Mouse (Mus musculus): ENCODE results near the gene Olfr215. TPM values are rescaled to one million over a fixed set of nuclear protein-coding genes. Genes with fewer than 3 reads are reported as not detected.
"Not testable (repeated sequence)": the region's sequence is repeated elsewhere in the genome, so short reads cannot be mapped to it uniquely, and the experiment has no call there.

Gene Olfr215
- not detected for total RNA-seq (2022)

DNA sequence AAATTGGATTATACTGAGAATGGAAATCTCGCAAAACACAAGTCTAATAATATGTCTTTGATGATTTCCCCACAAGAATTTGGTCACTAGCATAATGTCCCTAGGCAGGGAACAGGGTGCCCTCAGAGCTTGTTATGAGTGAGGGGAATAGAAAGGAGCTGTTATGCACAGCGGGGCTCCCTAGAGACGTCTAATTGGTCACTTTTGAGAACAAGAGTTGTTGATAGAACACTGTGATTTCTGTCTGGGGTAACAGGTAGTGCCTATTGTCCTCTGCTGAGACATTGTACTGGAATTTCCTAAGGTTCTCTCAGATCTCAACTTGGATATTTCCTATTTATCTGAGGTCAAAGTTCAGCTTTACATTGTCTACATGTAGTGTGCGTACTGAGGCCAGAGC, at the start of gene Olfr215:
TSS of gene Olfr215 (minus strand) at position 101 of the 400 bp plus-strand sequence.
- DNase-seq (ENCODE audit: low spot score in 2 of 2), result no peak

DNA sequence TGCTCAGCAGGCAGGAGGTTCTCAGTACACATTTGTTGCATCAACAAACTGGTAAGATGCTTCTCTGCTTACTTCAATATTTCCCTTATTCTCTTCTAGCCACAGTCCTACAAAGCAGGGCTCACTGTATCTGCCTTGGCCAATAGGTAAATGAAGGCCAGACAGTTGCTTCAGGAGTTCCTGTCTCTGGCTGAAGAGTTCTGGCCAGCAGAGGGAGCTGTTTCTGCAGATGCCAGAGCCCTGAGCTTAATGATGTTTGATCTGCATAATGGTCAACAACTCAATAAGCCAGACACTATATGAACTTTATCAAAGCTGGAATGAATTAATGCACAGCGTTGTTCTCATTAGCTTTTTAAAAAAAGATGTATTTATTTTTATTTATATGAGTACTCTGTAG, 48.1 kb upstream of the Olfr215 start:
- DNase-seq (ENCODE audit: low spot score in 2 of 2), result peak; percentile 35 to 42

DNA sequence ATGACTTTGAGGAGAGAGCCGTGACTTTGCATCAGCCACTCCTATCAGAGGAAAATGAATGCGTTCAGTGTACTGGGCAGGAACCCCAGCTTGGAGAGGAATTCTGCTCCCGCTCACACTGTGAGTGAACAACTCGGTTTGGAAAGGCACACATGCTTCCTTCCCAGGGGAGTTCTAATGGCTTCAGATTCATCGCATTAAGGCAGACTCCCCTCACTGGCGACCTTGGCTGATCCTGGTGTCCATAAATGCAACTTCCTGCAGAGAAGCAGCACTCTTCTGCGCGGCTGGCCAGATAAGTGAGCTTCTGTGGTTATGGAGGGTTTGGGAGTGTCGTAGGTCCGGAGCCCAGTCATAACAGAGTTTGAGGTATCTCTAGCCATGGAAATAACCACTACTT, 45.8 kb upstream of the Olfr215 start:
- DNase-seq (ENCODE audit: low spot score in 2 of 2), result no peak

DNA sequence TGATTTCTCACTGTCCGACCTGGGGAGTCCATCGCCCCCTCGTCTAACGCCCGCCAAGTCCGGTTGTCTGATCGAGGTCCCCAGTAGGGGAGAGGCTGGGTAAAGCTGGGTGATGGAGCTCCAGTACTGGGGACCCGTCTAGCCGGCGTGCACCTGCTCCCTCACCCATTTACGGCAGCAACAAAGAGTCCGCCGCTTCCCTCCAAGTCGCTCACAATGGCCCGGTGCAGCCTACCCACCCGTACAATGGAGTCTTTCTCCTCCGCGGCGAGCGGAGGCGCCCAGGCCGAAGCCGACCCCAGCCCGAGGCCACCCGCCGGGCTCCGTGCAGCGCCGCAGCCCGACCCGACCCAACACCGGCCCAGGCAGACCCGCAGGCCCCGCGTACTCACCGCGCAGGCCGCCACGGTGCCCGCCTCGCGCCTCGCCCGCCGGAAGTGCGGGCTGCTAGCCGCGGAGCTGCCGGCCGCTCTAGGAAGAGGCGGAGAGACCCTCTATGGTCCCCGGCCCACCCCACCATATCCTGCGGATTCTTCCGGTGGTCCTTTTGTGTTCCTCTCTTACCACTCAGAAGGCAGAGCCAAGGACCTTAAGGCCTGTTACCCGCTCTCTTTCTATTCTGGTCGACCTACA, 44.7 kb upstream of the Olfr215 start, which contains the start of gene Zfp422:
TSS of gene Zfp422 (minus strand) at position 461 of the 633 bp plus-strand sequence.
- peak in 1 of 2 experiments; percentile 33 for DNase-seq (ENCODE audit: low spot score in 2 of 2)

DNA sequence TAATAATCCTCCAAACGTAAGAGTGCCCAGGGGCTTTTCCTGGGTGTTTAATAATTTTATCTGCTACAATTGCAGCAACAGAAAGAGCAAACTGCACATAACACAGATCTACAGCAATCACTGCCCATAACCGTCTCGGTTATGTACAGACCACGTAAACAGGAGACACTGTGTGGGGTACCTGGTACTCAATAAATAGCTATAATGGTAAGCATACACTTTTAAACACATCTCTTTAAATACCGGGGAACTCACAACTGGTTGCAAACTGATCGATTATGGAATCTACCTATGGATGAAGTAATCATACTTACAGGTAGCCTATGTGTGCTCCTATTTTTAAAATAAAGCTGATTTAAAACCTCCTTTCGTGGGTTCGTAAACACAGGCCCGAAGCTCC, 44.1 kb upstream of the Olfr215 start:
- DNase-seq (ENCODE audit: low spot score in 2 of 2), result no peak

DNA sequence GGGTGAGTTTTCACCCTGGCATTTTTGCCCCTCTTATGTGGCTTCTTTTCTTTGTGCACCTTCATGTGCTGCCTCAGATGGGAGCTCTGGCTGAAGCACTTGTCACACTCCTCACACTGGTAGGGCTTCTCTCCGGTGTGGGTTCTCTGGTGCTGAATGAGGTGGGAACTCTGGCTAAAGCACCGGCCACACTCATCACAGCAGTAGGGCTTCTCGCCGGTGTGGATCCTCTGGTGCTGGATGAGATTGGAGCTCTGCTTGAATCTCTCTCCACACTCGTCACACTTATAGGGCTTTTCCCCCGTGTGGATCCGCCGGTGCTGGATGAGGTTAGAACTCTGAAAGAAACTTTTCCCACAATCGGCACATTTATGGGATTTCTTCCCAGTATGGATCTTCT, 42.4 kb upstream of the Olfr215 start:
- not testable (repeated sequence) for DNase-seq (ENCODE audit: low spot score in 2 of 2)

DNA sequence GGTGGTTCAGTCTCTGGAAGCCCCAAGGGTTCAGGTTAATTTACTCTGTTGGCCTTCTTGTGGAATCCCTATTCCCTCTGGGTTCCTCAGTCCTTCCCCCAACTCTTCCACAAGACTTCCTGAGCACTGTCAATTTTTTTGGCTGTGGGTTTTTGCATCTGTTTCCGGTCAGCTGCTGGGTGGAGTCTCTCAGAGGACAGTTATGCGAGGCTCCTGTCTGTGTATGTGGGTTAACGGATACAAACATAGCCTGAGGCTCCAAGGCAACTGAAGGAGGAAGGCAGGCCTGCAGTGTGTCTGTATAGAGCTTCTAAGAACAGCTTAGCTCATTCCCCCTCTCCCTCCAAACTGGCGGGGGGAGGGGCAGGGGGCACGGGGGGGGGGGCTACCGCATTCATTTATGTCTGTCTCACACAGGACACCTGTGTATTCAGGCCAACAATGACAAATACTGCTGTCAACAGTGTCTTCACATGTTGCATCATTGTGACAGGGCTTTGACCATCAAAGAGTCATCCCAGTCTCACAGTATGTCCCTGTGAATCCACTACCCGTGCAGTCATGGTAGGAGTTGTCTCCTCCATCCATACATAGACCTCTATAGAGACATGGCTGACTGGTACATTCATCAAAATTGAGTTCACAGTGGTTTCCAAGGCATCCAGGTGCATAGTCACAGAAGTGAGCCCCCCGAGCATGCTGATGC, 37.5 kb upstream of the Olfr215 start:
- no peak for DNase-seq (ENCODE audit: low spot score in 2 of 2)

DNA sequence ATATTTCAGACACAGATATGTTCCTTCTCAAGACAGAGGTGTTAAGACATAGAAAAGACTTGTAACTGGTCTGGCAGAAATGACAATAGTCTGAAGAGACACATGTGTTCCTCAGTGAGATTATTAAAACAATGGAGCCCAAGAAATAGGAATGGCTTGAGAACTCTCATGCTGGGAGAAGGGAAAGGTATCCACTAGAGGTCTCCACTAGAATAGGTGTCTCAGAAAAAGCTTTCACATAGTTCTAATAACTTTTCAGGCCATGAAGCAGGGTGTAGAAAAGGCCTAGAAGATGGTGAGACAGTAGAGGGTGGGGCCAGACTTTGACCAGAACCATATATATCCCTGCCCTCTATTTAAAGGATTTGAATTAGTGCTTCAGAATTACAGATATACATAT, 34.1 kb upstream of the Olfr215 start:
- DNase-seq (ENCODE audit: low spot score in 2 of 2), result no peak

DNA sequence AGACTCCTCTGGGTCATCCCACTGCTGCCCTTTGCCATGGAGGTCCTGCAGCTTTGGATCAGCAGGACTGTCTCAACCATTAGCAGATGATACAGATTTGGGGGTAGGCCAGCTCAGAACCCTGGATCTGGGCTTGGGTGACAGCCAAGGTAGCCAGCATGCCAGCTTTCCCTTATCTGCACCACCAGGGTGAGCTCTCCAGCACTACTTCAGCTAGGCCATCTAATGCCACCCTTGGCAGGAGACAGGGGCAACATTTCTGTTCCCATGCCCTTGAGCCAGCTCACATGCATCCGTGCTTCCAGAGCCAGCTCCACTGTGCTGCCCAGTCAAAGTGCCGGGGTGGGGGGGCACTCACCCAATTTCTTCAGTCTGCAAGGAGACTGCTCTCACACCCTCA, 31.7 kb upstream of the Olfr215 start:
- DNase-seq (ENCODE audit: low spot score in 2 of 2), result no peak

DNA sequence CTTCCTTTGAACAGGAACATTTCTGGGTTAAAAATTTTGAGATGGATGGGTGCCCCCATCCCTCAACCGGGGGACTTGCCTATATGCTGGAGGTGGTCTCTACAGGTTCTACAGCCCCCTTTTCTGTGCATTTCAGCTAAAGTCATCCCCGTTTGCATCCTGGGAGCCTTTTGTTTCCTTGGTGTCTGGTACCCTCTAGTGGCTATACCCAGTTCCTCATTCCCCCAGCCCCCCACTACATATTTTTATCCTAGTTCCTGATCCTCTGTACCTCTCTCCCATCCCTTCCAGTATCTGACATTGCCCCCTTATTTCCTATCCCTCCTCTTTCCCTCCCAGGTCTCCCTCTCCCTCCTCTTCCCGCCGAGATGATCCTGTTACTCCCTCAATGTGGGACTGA, 23.2 kb upstream of the Olfr215 start:
- no peak for DNase-seq (ENCODE audit: low spot score in 2 of 2)

DNA sequence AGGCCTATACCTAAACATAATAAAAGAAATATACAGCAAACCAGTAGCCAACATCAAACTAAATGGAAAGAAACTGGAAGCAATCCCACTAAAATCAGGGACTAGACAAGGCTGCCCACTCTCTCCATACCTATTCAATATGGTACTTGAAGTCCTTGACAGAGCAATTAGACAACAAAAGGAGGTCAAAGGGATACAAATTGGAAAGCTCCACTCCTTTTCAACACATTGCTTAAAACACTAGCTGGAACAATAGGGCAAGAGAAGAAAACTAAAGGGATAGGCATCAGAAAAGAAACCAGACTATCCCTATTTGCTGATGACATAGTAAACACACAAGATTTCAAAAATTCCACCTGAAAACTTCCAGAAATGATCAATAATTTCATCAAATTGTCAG, 17.0 kb upstream of the Olfr215 start:
- DNase-seq (ENCODE audit: low spot score in 2 of 2), result not testable (repeated sequence)

DNA sequence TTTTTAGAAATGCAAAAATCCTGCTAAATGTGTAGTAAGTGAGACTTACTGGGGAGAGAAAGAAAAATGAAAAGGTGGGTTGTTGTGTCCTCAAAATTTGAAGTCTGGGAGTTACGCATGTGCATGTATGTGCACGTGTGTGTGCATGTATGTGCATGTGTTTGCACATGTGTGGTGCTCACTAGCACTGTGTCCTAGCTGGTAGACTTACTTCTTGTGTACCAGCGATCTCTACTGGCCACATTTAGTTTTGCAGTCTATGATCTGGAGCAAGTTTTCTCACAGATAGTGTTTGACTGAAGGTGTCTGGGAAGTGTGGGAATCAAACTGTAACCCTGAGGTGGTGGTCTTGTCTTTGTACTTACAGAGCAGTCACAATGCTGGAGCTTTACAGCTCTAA, 14.2 kb downstream of the Olfr215 start:
- DNase-seq (ENCODE audit: low spot score in 2 of 2), result no peak

DNA sequence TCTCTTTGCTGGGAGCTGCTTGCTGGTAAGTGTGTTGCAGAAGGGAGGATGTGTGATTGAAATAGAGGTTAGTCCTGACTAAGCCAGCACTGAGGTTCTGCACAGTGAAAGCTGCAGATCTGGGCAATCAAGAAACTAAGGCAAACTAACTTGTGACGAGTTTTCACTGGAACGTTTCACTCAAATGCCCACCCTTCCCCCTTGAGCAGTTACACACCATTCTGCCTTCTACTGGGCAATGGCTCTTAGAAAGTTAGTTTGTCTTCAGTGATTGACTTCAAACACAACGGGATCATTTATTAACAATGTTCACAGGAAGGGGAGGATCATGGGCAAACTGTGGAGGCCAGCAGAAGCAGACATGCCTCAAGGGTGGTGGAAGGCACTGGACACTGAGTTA, 29.0 kb downstream of the Olfr215 start:
- no peak for DNase-seq (ENCODE audit: low spot score in 2 of 2)

DNA sequence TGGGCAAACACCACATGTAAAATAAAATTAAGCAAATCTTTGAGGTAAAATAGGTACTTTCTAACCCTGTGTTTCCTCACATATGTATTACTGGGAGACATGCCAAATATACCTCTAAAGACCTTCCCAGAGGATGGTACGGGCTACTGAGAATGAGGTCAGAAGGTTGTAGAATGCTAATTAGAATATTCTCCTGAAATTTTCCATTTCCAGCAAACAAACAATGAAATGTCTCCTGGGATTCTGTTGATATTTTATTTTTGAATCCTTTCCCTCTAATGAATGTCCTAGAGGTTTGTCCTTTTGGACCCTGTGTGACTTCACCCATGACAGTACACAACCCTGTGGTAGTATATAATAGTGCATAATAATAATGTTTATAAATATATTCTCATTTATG, 30.1 kb downstream of the Olfr215 start, which contains the start of gene Olfr214:
TSS of gene Olfr214 (plus strand) at position 301 of the 400 bp plus-strand sequence.
- no peak for DNase-seq (ENCODE audit: low spot score in 2 of 2)

DNA sequence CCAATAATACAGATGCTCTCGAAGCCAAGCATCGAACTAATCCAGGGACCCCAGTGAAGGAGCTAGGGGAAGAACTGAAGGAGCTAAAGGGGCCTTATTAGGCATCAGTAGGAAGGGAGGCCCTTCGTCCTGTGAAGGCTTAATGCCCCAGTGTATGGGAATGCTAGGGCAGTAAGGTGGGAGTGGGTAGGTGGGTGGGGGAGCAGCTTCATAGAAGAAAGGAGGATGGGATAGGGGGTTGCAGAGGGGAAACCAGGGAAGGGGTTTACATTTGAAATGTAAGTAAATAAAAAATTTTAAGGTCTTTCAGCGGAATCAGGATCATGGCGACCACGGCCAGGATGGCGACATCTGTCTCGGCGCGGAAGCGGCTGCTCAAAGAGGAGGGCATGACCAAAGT, 33.2 kb downstream of the Olfr215 start, which contains the start of gene Gm5580:
TSS of gene Gm5580 (plus strand) at position 301 of the 400 bp plus-strand sequence.
- DNase-seq (ENCODE audit: low spot score in 2 of 2), result not testable (repeated sequence)

DNA sequence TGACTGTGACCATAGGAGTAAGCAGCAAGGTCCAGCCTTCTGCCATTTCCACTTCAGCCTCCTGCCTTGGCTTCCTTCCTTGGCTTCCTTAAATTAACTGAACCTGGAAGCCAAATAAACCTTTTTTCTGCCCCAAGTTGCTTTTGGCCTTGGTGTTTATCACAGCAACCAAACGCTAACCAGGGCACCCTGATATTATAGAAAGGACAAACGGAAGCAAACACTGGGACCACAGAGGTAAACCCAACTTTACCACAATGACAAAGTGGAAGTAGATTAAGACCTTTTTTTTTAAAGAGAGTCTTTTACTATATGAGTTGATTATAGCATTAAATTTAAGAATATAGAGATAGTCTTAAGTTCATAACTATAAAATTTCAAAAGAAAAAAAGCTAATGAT, 41.5 kb downstream of the Olfr215 start:
- no peak for DNase-seq (ENCODE audit: low spot score in 2 of 2)

DNA sequence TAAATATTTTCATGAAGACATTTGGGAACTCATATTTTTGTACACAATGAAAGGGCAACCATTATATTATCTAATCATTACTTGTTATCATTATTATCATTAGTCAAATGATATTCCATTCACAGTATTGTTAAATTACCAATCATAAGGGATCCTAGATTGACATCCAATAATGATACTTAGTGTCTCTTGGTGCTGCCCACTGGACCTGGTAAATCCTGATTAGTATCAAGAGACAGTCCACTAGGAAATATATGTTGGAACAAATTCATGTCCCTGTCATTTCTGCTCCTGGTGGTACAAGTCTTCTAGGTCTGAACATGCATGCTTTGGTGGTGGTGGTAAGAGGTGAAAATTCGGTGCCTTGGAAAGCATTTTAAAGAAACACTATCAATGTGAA, 45.8 kb downstream of the Olfr215 start, which contains the start of gene Olfr213:
TSS of gene Olfr213 (plus strand) at position 301 of the 400 bp plus-strand sequence.
- DNase-seq (ENCODE audit: low spot score in 2 of 2), result no peak

Other genes starting within 250 kb of the Olfr215 start
- gene March8, start 246.2 kb downstream of the Olfr215 start, total RNA-seq (2022), result 10 to 100 TPM; 24.6 to 36.1 (median 30.6) TPM
- gene Alox5, start 123.0 kb downstream of the Olfr215 start, total RNA-seq (2022), result under 1 TPM; 0.87 to 0.94 (median 0.91) TPM
- gene Olfr211, start 95.1 kb downstream of the Olfr215 start, total RNA-seq (2022), result not detected
- gene Olfr212, start 77.7 kb downstream of the Olfr215 start, total RNA-seq (2022), result under 1 TPM in 1 of 4 experiments, not detected in 3; 0.10 TPM
- gene Olfr213, start 45.7 kb downstream of the Olfr215 start, total RNA-seq (2022), result not detected
- 1 to 10 TPM in 3 of 4 experiments, under 1 TPM in 1; 0.89 to 2.2 (median 1.4) TPM for gene Gm5580, start 33.1 kb downstream of the Olfr215 start, total RNA-seq (2022)
- not detected for gene Olfr214, start 30.0 kb downstream of the Olfr215 start, total RNA-seq (2022)
- 1 to 10 TPM; 5.9 to 7.9 (median 7.2) TPM for gene Zfp422, start 44.8 kb upstream of the Olfr215 start, total RNA-seq (2022)
- gene Depp1, start 66.4 kb upstream of the Olfr215 start, total RNA-seq (2022), result 10 to 100 TPM in 1 of 4 experiments, 1 to 10 TPM in 3; 3.5 to 31.5 (median 5.1) TPM
- gene Rassf4, start 89.8 kb upstream of the Olfr215 start, total RNA-seq (2022), result 1 to 10 TPM; 1.1 to 1.7 (median 1.1) TPM
- gene Tmem72, start 132.7 kb upstream of the Olfr215 start, total RNA-seq (2022), result under 1 TPM in 2 of 4 experiments, not detected in 2; 0.02 to 0.03 TPM